Mouse (Mus musculus) midbrain, postnatal 0 days (tissue): ENCODE measurements at regions not wholly inside any gene's neighbourhood (a gene's known extent, or its start where the extent isn't known, plus 50 kb on each side); places are given as distances from the start of the nearest gene placed in this dataset.

Experiments
- ATAC-seq: fragments of 200-750 bp; cut with Nextera tagmentation; 2 replicates; pipeline ENCODE4 v1.8.0; 2017; ENCODE audit warnings: moderate number of reproducible peaks, mild to moderate bottlenecking, moderate TSS enrichment, moderate library complexity; ENCODE audit not compliant: low FRiP score
- DNase-seq: peaks from one replicate; pipeline ENCODE4 v3.0.0-alpha.2; 2015; ENCODE audit warnings: low spot score
- H3K27ac ChIP-seq: fragments of 300-500 bp; sonication (generic); 2 replicates; pipeline ENCODE4 v1.5.1; 2014; ENCODE audit warnings: low read depth, mild to moderate bottlenecking, low read length, mixed read lengths
- H3K27me3 ChIP-seq: fragments of 300-500 bp; sonication (generic); 2 replicates; pipeline ENCODE4 v1.6.1; 2014; ENCODE audit warnings: low read length, control low read depth, mixed read lengths; ENCODE audit not compliant: insufficient read depth
- H3K36me3 ChIP-seq: fragments of 300-500 bp; sonication (generic); 2 replicates; pipeline ENCODE4 v1.6.1; 2014; ENCODE audit warnings: low read length, control low read depth, mixed read lengths; ENCODE audit not compliant: insufficient read depth
- H3K4me1 ChIP-seq: fragments of 300-500 bp; sonication (generic); 2 replicates; pipeline ENCODE4 v1.6.1; 2014; ENCODE audit warnings: mild to moderate bottlenecking, control low read depth, antibody characterized with exemption, low read length, mixed read lengths; ENCODE audit not compliant: insufficient read depth
- H3K4me2 ChIP-seq: fragments of 300-500 bp; sonication (generic); 2 replicates; pipeline ENCODE4 v1.6.1; 2014; ENCODE audit warnings: low read depth, mild to moderate bottlenecking, low read length, mixed read lengths; ENCODE audit not compliant: poor library complexity, severe bottlenecking
- H3K4me3 ChIP-seq: fragments of 300-500 bp; sonication (generic); 2 replicates; pipeline ENCODE4 v1.5.1; 2014; ENCODE audit warnings: low read depth, mild to moderate bottlenecking, low read length, moderate library complexity
- H3K9ac ChIP-seq: fragments of 300-500 bp; sonication (generic); replicated peaks from 2 replicates; pipeline ENCODE4 v1.6.1; 2014; ENCODE audit warnings: mild to moderate bottlenecking, low read length, moderate library complexity, mixed read lengths; ENCODE audit not compliant: poor library complexity, severe bottlenecking
- H3K9me3 ChIP-seq: fragments of 300-500 bp; sonication (generic); 2 replicates; pipeline ENCODE4 v1.6.1; 2016; ENCODE audit warnings: low read length, control low read depth
- CTCF ChIP-seq: IDR thresholded peaks from 2 replicates; pipeline ENCODE4 v1.5.1; 2016; ENCODE audit warnings: antibody characterized with exemption, mild to moderate bottlenecking
- WGBS: fragments of 180-500 bp; shearing (Covaris S2); extraction: QIAGEN DNeasy Blood & Tissue Kit; methylation state at CpG from one replicate; pipeline ENCODE4 v1.1.7; 2014; 5-methylcytosine and 5-hydroxymethylcytosine counted together

DNA sequence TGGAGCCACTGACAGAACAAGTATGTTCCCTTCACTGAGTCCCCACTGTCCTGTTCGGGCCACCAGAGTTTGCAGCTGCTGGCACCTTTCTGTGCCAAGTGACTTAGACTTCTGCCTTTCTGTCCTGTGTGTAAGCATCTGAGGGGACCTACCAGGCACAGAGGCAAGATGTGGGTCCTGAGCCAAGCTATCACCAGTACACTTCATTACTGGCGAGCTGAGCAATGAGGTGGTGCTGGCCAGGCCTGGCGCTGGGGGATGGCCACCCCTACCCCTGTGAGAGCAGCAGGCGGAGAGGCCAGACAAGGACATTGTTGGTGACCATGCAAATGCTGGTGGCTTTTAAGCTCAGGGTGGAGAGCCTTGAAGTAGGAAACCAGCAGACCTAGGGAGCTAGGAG lies 87.6 kb upstream of the Mrps6 start:
- 84% methylated on average over 4 of the region's 4 CpGs for WGBS
- no peak overlapping the region for H3K4me2 ChIP-seq
- H3K4me3 ChIP-seq, result no peak overlapping the region
- no peaks in the 10 kb centered on the region for H3K9me3 ChIP-seq
- H3K36me3 ChIP-seq, result no peaks in the 10 kb centered on the region
- DNase-seq (no peak), ATAC-seq (no peak)
- no peaks in the 10 kb centered on the region for H3K27me3 ChIP-seq
- H3K9ac ChIP-seq, result no peak overlapping the region
- no peak overlapping the region for H3K27ac ChIP-seq
- no peak for TF ChIP-seq CTCF
- H3K4me1 ChIP-seq, result peaks cover 2% of the 10 kb centered on the region; the same call in 1 of the 2 replicates

GRCm38 (mm10) chr16:91973183-91973582 lies 84.9 kb upstream of the Mrps6 start:
- Histone ChIP-seq H3K4me1 (peaks cover 2% of the 10 kb centered on the region; the same call in 1 of the 2 replicates), H3K9ac (no peak overlapping the region), H3K27ac (no peak overlapping the region), H3K27me3 (no peaks in the 10 kb centered on the region), H3K9me3 (no peaks in the 10 kb centered on the region), H3K36me3 (no peaks in the 10 kb centered on the region), H3K4me3 (no peak overlapping the region), H3K4me2 (no peak overlapping the region)
- 91% methylated on average over 9 of the region's 9 CpGs for WGBS
- ATAC-seq (no peak), DNase-seq (no peak)
- TF ChIP-seq CTCF, result no peak

GRCm38 (mm10) chr16:91976194-91976805 lies 81.8 kb upstream of the Mrps6 start:
- TF ChIP-seq CTCF, result no peak
- 76% methylated on average over 8 of the region's 8 CpGs for WGBS
- ATAC-seq (no peak), DNase-seq (no peak)
- Histone ChIP-seq H3K4me3 (no peak overlapping the region), H3K36me3 (no peaks in the 10 kb centered on the region), H3K9me3 (no peaks in the 10 kb centered on the region), H3K4me2 (no peak overlapping the region), H3K27ac (no peak overlapping the region), H3K4me1 (no peaks in the 10 kb centered on the region), H3K27me3 (no peaks in the 10 kb centered on the region), H3K9ac (no peak overlapping the region)

GRCm38 (mm10) chr16:91978423-91978822 lies 79.6 kb upstream of the Mrps6 start:
- TF ChIP-seq CTCF, result no peak
- WGBS, result 25% methylated on average over 4 of the region's 4 CpGs
- H3K4me1 ChIP-seq, result no peaks in the 10 kb centered on the region
- no peaks in the 10 kb centered on the region for H3K36me3 ChIP-seq
- H3K27ac ChIP-seq, result no peak overlapping the region
- DNase-seq, result no peak
- ATAC-seq, result no peak
- H3K4me2 ChIP-seq, result no peak overlapping the region
- no peak overlapping the region for H3K9ac ChIP-seq
- H3K27me3 ChIP-seq, result no peaks in the 10 kb centered on the region
- H3K4me3 ChIP-seq, result no peak overlapping the region
- no peaks in the 10 kb centered on the region for H3K9me3 ChIP-seq

DNA sequence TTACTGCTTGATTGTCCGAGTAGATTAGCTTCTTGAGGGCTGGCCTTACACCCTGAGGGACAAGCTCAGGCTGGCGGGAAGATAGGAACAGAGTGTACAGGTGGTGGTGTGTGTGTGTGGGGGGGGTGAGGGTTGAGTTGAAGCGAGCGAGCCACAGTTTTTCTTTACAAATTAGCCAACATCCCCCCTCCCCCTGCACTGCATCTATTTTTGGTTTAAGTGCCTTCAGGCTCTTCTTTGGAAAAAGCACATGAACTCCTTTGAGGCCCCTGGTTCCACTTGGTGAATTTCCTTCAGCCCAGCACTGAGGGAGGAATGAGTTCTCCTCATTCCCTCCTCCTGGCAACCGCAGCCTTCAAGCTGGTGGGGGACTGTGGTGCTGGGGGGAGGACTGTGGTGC lies 79.2 kb upstream of the Mrps6 start:
- ATAC-seq (no peak), DNase-seq (no peak)
- Histone ChIP-seq H3K27me3 (no peaks in the 10 kb centered on the region), H3K27ac (no peak overlapping the region), H3K4me3 (no peak overlapping the region), H3K36me3 (no peaks in the 10 kb centered on the region), H3K4me1 (no peaks in the 10 kb centered on the region), H3K9me3 (no peaks in the 10 kb centered on the region), H3K9ac (no peak overlapping the region), H3K4me2 (no peak overlapping the region)
- TF ChIP-seq CTCF, result no peak
- WGBS, result 18% methylated on average over 5 of the region's 5 CpGs

DNA sequence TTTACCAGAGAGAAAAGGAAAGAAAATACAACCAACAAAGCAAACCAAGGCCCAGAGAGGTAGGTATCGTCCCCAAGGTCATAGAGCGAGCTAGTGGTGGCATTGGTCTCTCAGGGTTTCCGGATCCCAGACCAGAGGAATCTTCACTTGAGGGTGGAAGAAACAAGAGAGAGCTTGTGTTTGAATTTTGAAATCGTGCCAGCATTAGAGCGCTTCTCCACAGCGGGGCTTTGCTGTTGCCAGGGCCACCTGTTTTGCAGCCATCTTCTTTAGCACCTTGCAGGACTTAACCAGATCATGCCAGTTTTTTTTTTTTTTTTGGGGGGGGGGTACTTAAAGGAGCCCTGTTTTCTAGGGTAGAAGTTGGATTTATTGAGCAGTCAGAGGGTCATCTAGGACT lies 77.6 kb upstream of the Mrps6 start:
- ATAC-seq, result no peak
- no peak for TF ChIP-seq CTCF
- peak; percentile 59 for DNase-seq
- Histone ChIP-seq H3K27ac (no peak overlapping the region), H3K4me2 (no peak overlapping the region), H3K27me3 (no peaks in the 10 kb centered on the region), H3K4me1 (no peaks in the 10 kb centered on the region), H3K9ac (no peak overlapping the region), H3K36me3 (no peaks in the 10 kb centered on the region), H3K4me3 (no peak overlapping the region), H3K9me3 (no peaks in the 10 kb centered on the region)
- WGBS, result 70% methylated on average over 6 of the region's 6 CpGs
